11 mouse cellular contexts compared by ENCODE assay signal in genomic region chr6:115519275-115519699, GRCm38 (mm10). TPM values are rescaled to one million over a fixed set of nuclear protein-coding genes. Genes with fewer than 3 reads are reported as not detected.
DNase-seq lines count a peak whose midpoint lies in the region; ATAC-seq and TF ChIP-seq lines count a peak whose summit lies in the region.
"Had no signal": no experiment of that assay in that cellular context is flagged by ENCODE, and none has a peak within 500 bp of the region (broad histone marks: within the 10 kb centered on the region; RNA-seq: fewer than 3 reads in every experiment).

No protein-coding gene starts in this region.

- TF ChIP-seq POLR2A in thymus, adult 2 months (IDR thresholded peaks at IDR 0.05; ENCODE audit: control insufficient read depth, extremely low read depth, insufficient read depth, low read length, poor library complexity): no peak

- DNase-seq in kidney, postnatal 10 days: peak; percentile 30
- DNase-seq in kidney, adult 8-10 months: no peak
- peak; percentile 54 to 60 for DNase-seq in adrenal gland, postnatal 36 days
- peak; percentile 34 for DNase-seq in thymus, adult 2 months
- no peak for DNase-seq in urinary bladder, postnatal 10 days (ENCODE audit: low spot score)
- no peak for DNase-seq in left cerebral cortex, adult 9 months (ENCODE audit: low spot score in 2 of 2)
- DNase-seq: cerebellum, adult 9-11 months had no signal

- no peaks in the 10 kb centered on the region for H3K9me3 ChIP-seq in liver, embryonic 15.5 days (replicated peaks)
- H3K9me3 ChIP-seq: hindbrain, embryonic 15.5 days; neural tube, embryonic 12.5 days had no signal

- WGBS in liver, embryonic 15.5 days (ENCODE audit: insufficient replicate concordance): 13% methylated on average over 12 of the region's 12 CpGs
- WGBS in thymus, adult 2 months: under 1% methylated on average over 12 of the region's 12 CpGs

- peak overlapping the region; percentile 46 for H3K4me2 ChIP-seq in liver, embryonic 15.5 days
- H3K4me2 ChIP-seq: hindbrain, embryonic 15.5 days; neural tube, embryonic 12.5 days had no signal

- peak overlapping the region; percentile 0; the same call in 1 of the 2 replicates for H3K4me3 ChIP-seq in liver, embryonic 15.5 days (replicated peaks)
- no peak overlapping the region for H3K4me3 ChIP-seq in thymus, adult 2 months (ENCODE audit: control insufficient read depth, insufficient read depth, low read length)
- H3K4me3 ChIP-seq: hindbrain, embryonic 15.5 days; neural tube, embryonic 12.5 days had no signal

- peak; percentile 49; the same call in 1 of the 2 replicates for ATAC-seq in liver, embryonic 15.5 days (ENCODE audit: insufficient read depth)
- ATAC-seq in cerebellum, adult (ENCODE audit: insufficient number of reproducible peaks, low FRiP score, low TSS enrichment): no peak

- TF ChIP-seq CTCF in thymus, adult 2 months (IDR thresholded peaks at IDR 0.05; ENCODE audit: borderline replicate concordance, control insufficient read depth, extremely low read depth, insufficient read depth, low read length, poor library complexity): 0 out of 2 replicates have a peak, but pooled peaks have one; percentile 14

- H3K27ac ChIP-seq in liver, embryonic 15.5 days (replicated peaks): no peak overlapping the region; the same call in 1 of the 2 replicates
- no peak overlapping the region for H3K27ac ChIP-seq in thymus, adult 2 months (ENCODE audit: control insufficient read depth, insufficient read depth, low read length)
- H3K27ac ChIP-seq: hindbrain, embryonic 15.5 days; neural tube, embryonic 12.5 days had no signal

- no peak overlapping the region for H3K9ac ChIP-seq in liver, embryonic 15.5 days
- H3K9ac ChIP-seq: hindbrain, embryonic 15.5 days; neural tube, embryonic 12.5 days had no signal

- no peaks in the 10 kb centered on the region for H3K27me3 ChIP-seq in liver, embryonic 15.5 days
- no peaks in the 10 kb centered on the region for H3K27me3 ChIP-seq in thymus, adult 2 months (ENCODE audit: control insufficient read depth, insufficient read depth, low read length)
- H3K27me3 ChIP-seq: hindbrain, embryonic 15.5 days; neural tube, embryonic 12.5 days had no signal

- H3K4me1 ChIP-seq in liver, embryonic 15.5 days (replicated peaks): peaks cover 39% of the 10 kb centered on the region
- H3K4me1 ChIP-seq in thymus, adult 2 months (replicated peaks; ENCODE audit: control insufficient read depth, insufficient read depth, low read length): peaks cover 38% of the 10 kb centered on the region
- H3K4me1 ChIP-seq: hindbrain, embryonic 15.5 days; neural tube, embryonic 12.5 days had no signal

- H3K36me3 ChIP-seq in liver, embryonic 15.5 days (replicated peaks): no peaks in the 10 kb centered on the region
- H3K36me3 ChIP-seq in thymus, adult 2 months (ENCODE audit: control insufficient read depth, insufficient read depth, low read length): no peaks in the 10 kb centered on the region
- H3K36me3 ChIP-seq: hindbrain, embryonic 15.5 days; neural tube, embryonic 12.5 days had no signal

RNA-seq across cellular contexts. Expression of gene Tsen2, which starts 25.2 kb away (rescaled TPM):
- 10 to 100 TPM; 11.1 to 13.4 TPM for total RNA-seq in adrenal gland, postnatal 36 days (2021)
- 9.4 and 10.4 TPM in 2 replicates for polyA plus RNA-seq in liver, embryonic 15.5 days (2015; fragmentation: Nextera tagmentation; extraction: Ambion mirVana)
- 4.6 and 5.4 TPM in 2 replicates for polyA plus RNA-seq in thymus, adult 2 months (2012; rRNA removed)

Comparison
In these comparisons a context has a peak if more than half of its experiments do, and no peak if none do; other contexts are left out.
1. DNase-seq: peak in kidney, postnatal 10 days (single experiment), adrenal gland, postnatal 36 days (2 of 2) and thymus, adult 2 months (single experiment); none in kidney, adult 8-10 months (0 of 2), urinary bladder, postnatal 10 days (single experiment) and left cerebral cortex, adult 9 months (0 of 2).